Mouse (Mus musculus): ENCODE results near the gene Gm3252.
"Not testable (repeated sequence)": the region's sequence is repeated elsewhere in the genome, so short reads cannot be mapped to it uniquely, and the experiment has no call there.

Gene Gm3252

DNA sequence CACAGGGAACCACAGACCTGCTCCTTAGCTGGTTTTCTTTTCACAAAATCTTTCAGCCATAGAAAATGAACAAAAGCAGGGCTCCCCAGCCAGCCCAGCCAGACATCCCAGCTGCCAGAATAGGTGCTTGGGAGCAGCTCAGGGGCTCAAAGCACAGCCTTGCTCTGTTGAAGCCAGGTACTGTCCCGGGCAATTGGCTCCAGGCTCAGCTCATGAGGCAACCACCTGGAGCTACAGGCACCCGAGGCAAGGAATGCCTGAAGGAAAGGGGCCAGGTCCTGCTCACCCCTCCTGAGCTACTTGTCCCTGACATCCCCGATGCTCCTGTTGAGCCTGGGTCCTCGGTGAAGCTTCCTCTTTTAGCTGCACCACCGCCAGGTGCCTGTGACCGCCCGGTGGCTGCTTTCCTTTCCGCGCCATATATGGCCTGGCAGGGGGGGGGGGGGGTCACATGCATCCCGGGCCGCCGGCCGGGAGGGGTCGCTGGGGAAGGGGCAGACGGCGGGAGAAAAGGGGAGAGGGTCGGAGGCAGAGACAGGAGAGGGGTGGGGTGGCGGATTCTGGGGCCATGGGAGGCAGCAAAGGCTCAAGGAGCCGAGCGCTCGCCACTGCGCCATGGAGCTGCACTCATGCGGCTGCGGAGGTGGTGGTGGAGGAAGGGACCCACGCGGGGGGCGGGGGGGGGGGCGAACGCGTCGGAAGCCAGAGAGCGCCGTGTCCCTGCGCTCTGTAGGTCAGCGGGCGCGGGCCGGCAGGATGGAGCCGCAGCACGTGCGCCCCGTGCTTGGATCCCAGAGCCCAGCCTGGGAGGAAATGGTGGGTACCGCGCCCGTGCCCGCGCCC, at the start of gene Gm3252:
Gene Gm3252 (plus strand): TSS at position 738 of the 843 bp plus-strand sequence.
- DNase-seq (ENCODE audit: low spot score) = not testable (repeated sequence)

GRCm38 (mm10) chr14:4708938-4709337, 17.6 kb upstream of the Gm3252 start, which contains the start of gene Gm7876:
Gene Gm7876 (plus strand): TSS chr14:4709238.
- not testable (repeated sequence) for DNase-seq (ENCODE audit: low spot score)

GRCm38 (mm10) chr14:4776037-4776436, 49.5 kb downstream of the Gm3252 start, which contains the start of gene Gm9602:
Gene Gm9602 (plus strand): TSS chr14:4776337.
- DNase-seq (ENCODE audit: low spot score) = not testable (repeated sequence)
